Mouse (Mus musculus): ENCODE data around the gene Taok3. TPM values are rescaled to one million over a fixed set of nuclear protein-coding genes. Genes with fewer than 3 reads are reported as not detected.
"Not testable (repeated sequence)": the region's sequence is repeated elsewhere in the genome, so short reads cannot be mapped to it uniquely, and the experiment has no call there.

Taok3 gene
- polyA plus RNA-seq, 1 experiment from 2014 or later: 62.5 TPM

GRCm38 (mm10) chr5:117292547-117292946 is 172.6 kb downstream of the Taok3 start:
- WGBS: 84% methylated on average over 6 of the region's 6 CpGs
- H3K4me1 ChIP-seq (ENCODE audit: control insufficient read depth, insufficient read depth, low read length): 0 out of 2 replicates have a peak, but pooled peaks cover 5% of the 10 kb centered on the region
- no peaks in the 10 kb centered on the region for H3K9me3 ChIP-seq (ENCODE audit: control insufficient read depth, low read length)
- H3K9ac ChIP-seq (replicated peaks; ENCODE audit: low read depth, low read length): no peak overlapping the region
- no peak overlapping the region for H3K27ac ChIP-seq (ENCODE audit: low read depth, low read length)
- H3K4me3 ChIP-seq (ENCODE audit: low read depth, low read length): no peak overlapping the region
- no peaks in the 10 kb centered on the region for H3K27me3 ChIP-seq (ENCODE audit: control insufficient read depth, insufficient read depth, low read length)
- no peaks in the 10 kb centered on the region for H3K36me3 ChIP-seq (ENCODE audit: control insufficient read depth, insufficient read depth, low read length)
- no peak for ATAC-seq (ENCODE audit: low read depth)
- no peak overlapping the region for H3K4me2 ChIP-seq (ENCODE audit: low read depth, low read length)

DNA sequence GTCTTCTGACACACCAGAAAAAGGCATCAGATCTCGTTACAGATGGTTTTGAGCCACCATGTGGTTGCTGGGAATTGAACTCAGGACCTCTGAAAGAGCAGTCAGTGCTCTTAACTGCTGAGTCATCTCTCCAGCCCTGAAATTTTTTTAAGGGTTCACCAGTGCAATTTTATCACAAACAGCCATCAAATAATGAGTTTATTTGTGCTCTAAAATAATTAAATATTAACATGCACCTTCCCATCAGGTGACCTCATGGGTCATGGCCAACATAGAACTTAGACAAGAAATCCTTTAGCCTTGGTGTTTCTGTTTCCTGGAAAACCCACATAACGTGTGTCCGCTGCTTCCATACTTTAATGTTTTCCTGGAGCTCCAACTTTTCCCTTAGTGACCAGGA is 173.8 kb downstream of the Taok3 start:
- 77% methylated on average over 3 of the region's 3 CpGs for WGBS
- H3K27me3 ChIP-seq (ENCODE audit: control insufficient read depth, insufficient read depth, low read length); H3K9ac ChIP-seq (replicated peaks; ENCODE audit: low read depth, low read length); H3K4me1 ChIP-seq (ENCODE audit: control insufficient read depth, insufficient read depth, low read length); H3K4me2 ChIP-seq (ENCODE audit: low read depth, low read length); H3K9me3 ChIP-seq (ENCODE audit: control insufficient read depth, low read length); H3K27ac ChIP-seq (ENCODE audit: low read depth, low read length); ATAC-seq (ENCODE audit: low read depth); H3K36me3 ChIP-seq (ENCODE audit: control insufficient read depth, insufficient read depth, low read length); H3K4me3 ChIP-seq (ENCODE audit: low read depth, low read length): not testable (repeated sequence)

DNA sequence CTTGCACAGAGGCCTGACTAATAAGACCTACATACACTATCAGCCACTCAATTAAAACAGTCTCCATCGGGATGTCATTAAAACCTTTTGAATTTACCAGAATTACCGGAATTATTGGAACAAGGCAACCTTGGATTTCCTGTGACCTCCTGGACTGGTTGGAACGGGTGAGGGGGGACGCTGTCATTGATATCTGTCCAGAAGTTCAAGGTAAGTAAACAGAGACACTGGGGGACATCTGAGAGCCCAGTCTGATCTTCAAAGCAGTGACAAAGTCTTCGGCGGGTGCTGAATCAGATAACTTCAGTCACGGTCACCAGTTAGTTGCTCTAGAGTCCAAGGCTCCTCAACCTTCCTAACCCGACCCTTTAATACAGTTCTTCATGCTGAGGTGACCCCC is 175.1 kb downstream of the Taok3 start:
- WGBS: 96% methylated on average over 8 of the region's 8 CpGs
- H3K4me2 ChIP-seq (ENCODE audit: low read depth, low read length): no peak overlapping the region
- no peaks in the 10 kb centered on the region for H3K9me3 ChIP-seq (ENCODE audit: control insufficient read depth, low read length)
- no peaks in the 10 kb centered on the region for H3K27me3 ChIP-seq (ENCODE audit: control insufficient read depth, insufficient read depth, low read length)
- no peak overlapping the region for H3K4me3 ChIP-seq (ENCODE audit: low read depth, low read length)
- no peaks in the 10 kb centered on the region for H3K36me3 ChIP-seq (ENCODE audit: control insufficient read depth, insufficient read depth, low read length)
- ATAC-seq (ENCODE audit: low read depth): no peak
- H3K27ac ChIP-seq (ENCODE audit: low read depth, low read length): no peak overlapping the region
- no peak overlapping the region for H3K9ac ChIP-seq (replicated peaks; ENCODE audit: low read depth, low read length)
- H3K4me1 ChIP-seq (ENCODE audit: control insufficient read depth, insufficient read depth, low read length): no peaks in the 10 kb centered on the region

GRCm38 (mm10) chr5:117302899-117303298 is 183.0 kb downstream of the Taok3 start:
- ATAC-seq (ENCODE audit: low read depth): no peak
- Histone ChIP-seq H3K9me3 (ENCODE audit: control insufficient read depth, low read length) (no peaks in the 10 kb centered on the region), H3K4me3 (ENCODE audit: low read depth, low read length) (no peak overlapping the region), H3K9ac (replicated peaks; ENCODE audit: low read depth, low read length) (no peak overlapping the region), H3K36me3 (ENCODE audit: control insufficient read depth, insufficient read depth, low read length) (no peaks in the 10 kb centered on the region), H3K4me1 (ENCODE audit: control insufficient read depth, insufficient read depth, low read length) (no peaks in the 10 kb centered on the region), H3K4me2 (ENCODE audit: low read depth, low read length) (no peak overlapping the region), H3K27ac (ENCODE audit: low read depth, low read length) (no peak overlapping the region), H3K27me3 (ENCODE audit: control insufficient read depth, insufficient read depth, low read length) (no peaks in the 10 kb centered on the region)
- 79% methylated on average over 3 of the region's 3 CpGs for WGBS

- Histone ChIP-seq H3K9me3 (ENCODE audit: control insufficient read depth, low read length) (no peaks in the 10 kb centered on the region), H3K4me3 (ENCODE audit: low read depth, low read length) (no peak overlapping the region), H3K4me2 (ENCODE audit: low read depth, low read length) (no peak overlapping the region), H3K9ac (replicated peaks; ENCODE audit: low read depth, low read length) (no peak overlapping the region), H3K27ac (ENCODE audit: low read depth, low read length) (no peak overlapping the region), H3K4me1 (ENCODE audit: control insufficient read depth, insufficient read depth, low read length) (no peaks in the 10 kb centered on the region), H3K36me3 (ENCODE audit: control insufficient read depth, insufficient read depth, low read length) (no peaks in the 10 kb centered on the region), H3K27me3 (ENCODE audit: control insufficient read depth, insufficient read depth, low read length) (no peaks in the 10 kb centered on the region)
- 54% methylated on average over 18 of the region's 18 CpGs for WGBS
- no peak for ATAC-seq (ENCODE audit: low read depth)
Measured at GRCm38 (mm10) chr5:117303691-117304579, 184.0 kb downstream of the Taok3 start.

DNA sequence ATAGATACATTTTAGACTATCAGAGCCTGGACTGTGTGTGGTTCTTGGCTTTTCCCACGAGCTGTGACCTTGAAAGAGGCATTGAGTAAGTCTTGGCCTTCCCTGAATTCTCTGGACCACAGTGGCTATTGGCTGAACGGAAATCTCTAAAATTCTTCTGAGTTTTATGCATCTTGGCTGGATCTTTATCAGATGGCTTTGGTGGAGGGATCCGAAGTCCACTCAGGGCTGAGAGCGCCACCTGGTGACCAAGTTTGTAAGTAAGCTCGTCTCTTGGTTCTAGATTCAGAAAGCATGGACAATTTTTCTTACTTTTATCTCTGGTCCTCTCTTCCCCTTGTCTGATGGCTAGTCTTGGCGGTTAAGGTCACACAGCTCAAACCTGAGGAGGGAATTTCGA is 185.0 kb downstream of the Taok3 start:
- Histone ChIP-seq H3K4me1 (ENCODE audit: control insufficient read depth, insufficient read depth, low read length) (no peaks in the 10 kb centered on the region), H3K9me3 (ENCODE audit: control insufficient read depth, low read length) (no peaks in the 10 kb centered on the region), H3K4me2 (ENCODE audit: low read depth, low read length) (no peak overlapping the region), H3K9ac (replicated peaks; ENCODE audit: low read depth, low read length) (no peak overlapping the region), H3K36me3 (ENCODE audit: control insufficient read depth, insufficient read depth, low read length) (no peaks in the 10 kb centered on the region), H3K27me3 (ENCODE audit: control insufficient read depth, insufficient read depth, low read length) (no peaks in the 10 kb centered on the region), H3K27ac (ENCODE audit: low read depth, low read length) (no peak overlapping the region), H3K4me3 (ENCODE audit: low read depth, low read length) (no peak overlapping the region)
- ATAC-seq (ENCODE audit: low read depth): no peak
- WGBS: 78% methylated on average over 7 of the region's 7 CpGs

DNA sequence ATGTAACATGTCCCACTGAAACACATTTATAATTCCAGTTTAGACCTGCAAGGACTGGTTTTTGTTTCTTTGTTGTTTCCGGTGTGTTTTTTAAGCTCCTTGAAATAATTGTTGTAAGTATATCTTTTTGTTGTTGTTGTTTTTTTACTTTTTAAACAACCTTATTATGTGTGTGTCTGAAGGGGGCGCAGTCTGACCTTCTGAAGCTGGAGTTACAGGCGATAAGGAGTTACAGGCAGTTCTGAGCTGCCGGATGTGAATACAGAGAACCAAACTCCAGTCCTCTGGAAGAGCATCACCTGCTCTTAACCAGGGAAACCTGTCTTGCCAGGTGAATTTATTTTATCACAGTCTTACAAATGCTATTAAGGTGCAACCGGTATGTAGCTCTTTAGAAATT is 185.8 kb downstream of the Taok3 start:
- H3K9ac ChIP-seq (replicated peaks; ENCODE audit: low read depth, low read length): no peak overlapping the region
- no peak overlapping the region for H3K4me2 ChIP-seq (ENCODE audit: low read depth, low read length)
- H3K27ac ChIP-seq (ENCODE audit: low read depth, low read length): no peak overlapping the region
- H3K4me3 ChIP-seq (ENCODE audit: low read depth, low read length): no peak overlapping the region
- 93% methylated on average over 5 of the region's 5 CpGs for WGBS
- H3K27me3 ChIP-seq (ENCODE audit: control insufficient read depth, insufficient read depth, low read length): no peaks in the 10 kb centered on the region
- no peaks in the 10 kb centered on the region for H3K4me1 ChIP-seq (ENCODE audit: control insufficient read depth, insufficient read depth, low read length)
- no peaks in the 10 kb centered on the region for H3K9me3 ChIP-seq (ENCODE audit: control insufficient read depth, low read length)
- ATAC-seq (ENCODE audit: low read depth): no peak
- H3K36me3 ChIP-seq (ENCODE audit: control insufficient read depth, insufficient read depth, low read length): no peaks in the 10 kb centered on the region

DNA sequence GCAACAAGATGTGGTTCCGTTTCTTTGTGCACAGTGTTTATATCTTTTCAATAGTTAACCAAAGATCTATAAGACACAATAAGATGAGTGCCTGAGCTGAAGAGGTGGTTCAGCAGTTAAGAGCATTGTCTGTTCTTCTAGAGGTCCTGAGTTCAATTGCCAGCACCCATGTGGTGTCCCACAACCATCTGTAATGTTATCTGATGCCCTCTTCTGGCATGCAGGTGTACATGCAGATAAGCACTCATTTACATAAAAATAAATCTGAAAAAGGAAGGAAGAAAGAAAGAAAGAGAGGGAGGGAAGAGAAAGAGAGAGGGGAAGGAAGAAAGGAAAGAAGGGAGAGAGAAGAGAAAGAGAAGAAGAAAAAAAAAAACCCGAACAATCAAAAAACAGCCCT is 186.9 kb downstream of the Taok3 start:
- H3K9ac ChIP-seq (replicated peaks; ENCODE audit: low read depth, low read length): no peak overlapping the region
- no peak overlapping the region for H3K27ac ChIP-seq (ENCODE audit: low read depth, low read length)
- no peak overlapping the region for H3K4me2 ChIP-seq (ENCODE audit: low read depth, low read length)
- H3K36me3 ChIP-seq (ENCODE audit: control insufficient read depth, insufficient read depth, low read length): no peaks in the 10 kb centered on the region
- H3K9me3 ChIP-seq (ENCODE audit: control insufficient read depth, low read length): no peaks in the 10 kb centered on the region
- ATAC-seq (ENCODE audit: low read depth): no peak
- H3K27me3 ChIP-seq (ENCODE audit: control insufficient read depth, insufficient read depth, low read length): no peaks in the 10 kb centered on the region
- 96% methylated on average over 2 of the region's 2 CpGs for WGBS
- no peak overlapping the region for H3K4me3 ChIP-seq (ENCODE audit: low read depth, low read length)
- H3K4me1 ChIP-seq (ENCODE audit: control insufficient read depth, insufficient read depth, low read length): no peaks in the 10 kb centered on the region

DNA sequence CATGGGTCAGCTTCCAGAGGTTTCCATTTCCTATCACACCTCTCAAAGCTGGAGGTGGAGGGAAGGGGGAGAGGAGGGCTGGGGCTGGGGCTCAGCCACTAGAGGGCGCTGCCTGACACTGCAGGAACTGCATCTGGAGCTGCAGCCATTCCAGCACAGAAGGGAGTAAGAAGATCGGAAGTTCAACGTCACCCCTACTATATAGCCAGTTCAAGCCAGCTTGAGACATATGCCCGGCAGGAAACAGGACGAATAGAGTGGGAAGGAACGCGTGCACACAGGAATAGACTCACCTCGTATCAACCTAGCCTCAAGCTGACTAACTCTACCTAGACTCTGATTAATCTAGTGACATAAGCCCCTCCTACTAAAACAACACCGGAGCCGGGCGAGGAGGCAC is 187.8 kb downstream of the Taok3 start:
- no peak for ATAC-seq (ENCODE audit: low read depth)

More for the DNA sequence above, 187.8 kb downstream of the Taok3 start:
- no peaks in the 10 kb centered on the region for H3K27me3 ChIP-seq (ENCODE audit: control insufficient read depth, insufficient read depth, low read length)
- no peak overlapping the region for H3K4me3 ChIP-seq (ENCODE audit: low read depth, low read length)
- H3K4me1 ChIP-seq (ENCODE audit: control insufficient read depth, insufficient read depth, low read length): no peaks in the 10 kb centered on the region
- no peak overlapping the region for H3K27ac ChIP-seq (ENCODE audit: low read depth, low read length)
- H3K4me2 ChIP-seq (ENCODE audit: low read depth, low read length): no peak overlapping the region
- H3K36me3 ChIP-seq (ENCODE audit: control insufficient read depth, insufficient read depth, low read length): no peaks in the 10 kb centered on the region
- H3K9ac ChIP-seq (replicated peaks; ENCODE audit: low read depth, low read length): no peak overlapping the region
- WGBS: 34% methylated on average over 11 of the region's 11 CpGs
- no peaks in the 10 kb centered on the region for H3K9me3 ChIP-seq (ENCODE audit: control insufficient read depth, low read length)
